Mouse (Mus musculus) T-helper 1 cell (primary cell): ENCODE results near the gene Gm49333.
"Not testable (repeated sequence)": the region's sequence is repeated elsewhere in the genome, so short reads cannot be mapped to it uniquely, and the experiment has no call there.

Experiments
- in situ Hi-C: fragments of 300-600 bp; cut with MboI, MseI; formaldehyde crosslinking; loops from one replicate; pipeline ENCODE4 v1.15.1; 2025; ENCODE audit warnings: high pct_unique_total_duplicates

Gm49333 gene

GRCm38 (mm10) chr16:20621991-20622685 is 10.7 kb downstream of the Gm49333 start:
- in situ Hi-C loops = loop anchor here (5.0 kb wide), 1 partner anchor 90 kb away; no protein-coding TSS in a partner anchor

DNA sequence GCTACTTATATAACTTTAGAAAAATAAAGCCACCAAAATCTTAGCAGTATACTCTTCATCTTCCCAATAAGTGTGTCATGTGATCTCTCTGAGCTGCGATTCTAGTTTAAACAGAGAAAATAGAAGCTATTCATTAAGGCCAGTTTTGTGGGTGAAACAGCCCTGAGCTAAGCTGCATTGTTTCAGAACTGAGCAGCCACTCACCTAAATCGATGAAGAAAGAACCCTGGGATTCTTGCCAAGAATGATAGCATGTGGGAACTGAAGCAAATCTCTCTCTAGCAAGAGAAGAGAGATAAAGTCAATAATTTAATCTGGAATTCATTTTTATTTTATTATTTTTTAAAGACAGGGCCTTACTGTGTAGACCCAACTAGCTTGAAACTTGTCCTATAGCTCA is 11.8 kb downstream of the Gm49333 start:
- in situ Hi-C loops = loop anchor here (5.0 kb wide), 1 partner anchor 89 kb away; no protein-coding TSS in a partner anchor

GRCm38 (mm10) chr16:20628871-20629391 is 17.5 kb downstream of the Gm49333 start:
- in situ Hi-C loops = no loop called here

DNA sequence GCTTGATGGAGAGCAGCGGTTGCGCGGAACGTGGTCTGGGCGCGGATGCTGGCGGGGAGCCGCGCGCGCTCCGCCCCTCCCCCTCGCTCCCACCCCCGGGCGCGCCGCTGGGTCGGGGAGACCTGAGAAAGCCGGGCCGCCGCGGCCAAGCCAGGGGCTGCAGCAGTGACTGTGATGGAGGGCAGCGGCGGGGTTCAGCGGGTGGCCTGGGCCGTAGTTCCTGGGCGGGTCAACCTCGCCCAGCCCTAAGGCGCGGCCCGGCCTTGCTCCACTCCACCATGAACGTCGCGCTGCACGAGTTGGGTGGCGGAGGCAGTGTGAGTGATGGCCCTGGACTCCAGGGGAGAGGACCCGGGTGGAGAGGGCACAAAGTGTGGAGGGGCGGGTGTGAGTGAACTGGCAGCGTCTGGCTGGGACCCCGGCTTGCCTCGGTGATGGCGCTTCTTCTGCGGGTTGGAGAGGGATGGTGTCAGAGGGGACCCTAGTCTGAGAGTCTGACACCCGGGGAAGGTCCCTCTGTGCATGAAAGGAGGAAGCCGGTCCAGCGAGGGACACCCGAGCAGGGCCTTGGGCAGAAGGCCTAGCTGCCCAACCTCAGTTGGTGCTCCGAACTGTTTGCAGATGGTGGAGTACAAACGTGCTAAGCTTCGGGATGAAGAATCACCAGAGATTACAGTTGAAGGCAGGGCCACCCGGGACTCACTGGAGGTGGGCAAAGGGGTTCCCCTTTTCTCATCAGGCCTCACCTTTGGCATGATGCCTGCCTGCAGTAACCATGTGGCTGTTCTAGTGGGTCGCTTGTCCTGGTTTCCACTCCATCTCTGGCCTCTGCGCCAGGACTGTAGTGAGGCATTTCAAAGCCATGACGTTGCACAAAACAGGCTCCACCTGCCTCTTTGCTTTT is 18.6 kb downstream of the Gm49333 start, which contains the start of gene Ece2:
TSS of gene Ece2 (plus strand) at position 98 of the 904 bp plus-strand sequence.
- in situ Hi-C loops = no loop called here

- in situ Hi-C loops = no loop called here
Observed at GRCm38 (mm10) chr16:20637410-20637809, 26.0 kb downstream of the Gm49333 start.

- in situ Hi-C loops = no loop called here
Observed at GRCm38 (mm10) chr16:20638367-20638766, 27.0 kb downstream of the Gm49333 start.

DNA sequence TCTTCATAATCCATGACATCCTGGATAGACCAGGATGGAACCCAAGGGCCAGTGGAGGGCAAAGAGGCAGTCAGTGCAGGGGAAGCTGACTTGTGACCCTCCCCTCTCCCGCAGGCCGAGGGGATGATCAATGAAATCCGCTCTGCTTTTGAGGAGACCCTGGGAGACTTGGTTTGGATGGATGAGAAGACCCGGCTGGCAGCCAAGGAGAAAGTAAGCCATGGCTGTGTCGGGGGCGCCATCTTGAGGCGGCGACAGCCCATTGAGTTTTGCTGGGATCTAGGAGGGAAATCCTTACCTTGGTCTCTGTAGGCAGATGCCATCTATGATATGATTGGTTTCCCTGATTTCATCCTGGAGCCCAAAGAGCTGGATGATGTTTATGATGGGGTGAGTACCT is 30.8 kb downstream of the Gm49333 start:
- in situ Hi-C loops = no loop called here

GRCm38 (mm10) chr16:20643911-20644310 is 32.5 kb downstream of the Gm49333 start:
- in situ Hi-C loops = no loop called here

- in situ Hi-C loops = no loop called here
Observed at GRCm38 (mm10) chr16:20651076-20651946, 39.9 kb downstream of the Gm49333 start, which contains the start of gene Psmd2. TSS of gene Psmd2 (plus strand) at chr16:20651652.

DNA sequence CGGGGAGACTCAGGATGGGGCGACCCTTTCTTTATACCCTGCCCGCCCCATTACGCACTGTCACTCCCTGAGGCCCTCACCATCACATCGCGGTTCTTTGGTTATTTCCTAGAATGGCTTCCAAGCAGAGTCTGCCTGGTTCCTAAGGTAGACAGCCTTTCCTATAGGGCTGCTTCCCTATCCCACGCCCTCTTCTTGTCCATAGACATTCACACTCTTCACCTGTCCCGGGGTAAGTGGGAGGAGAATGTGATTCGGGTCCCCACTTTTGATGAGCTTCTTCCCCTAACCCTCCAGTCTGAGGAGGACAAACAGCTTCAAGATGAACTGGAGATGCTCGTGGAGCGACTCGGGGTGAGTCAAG is 40.5 kb downstream of the Gm49333 start:
- in situ Hi-C loops = no loop called here

DNA sequence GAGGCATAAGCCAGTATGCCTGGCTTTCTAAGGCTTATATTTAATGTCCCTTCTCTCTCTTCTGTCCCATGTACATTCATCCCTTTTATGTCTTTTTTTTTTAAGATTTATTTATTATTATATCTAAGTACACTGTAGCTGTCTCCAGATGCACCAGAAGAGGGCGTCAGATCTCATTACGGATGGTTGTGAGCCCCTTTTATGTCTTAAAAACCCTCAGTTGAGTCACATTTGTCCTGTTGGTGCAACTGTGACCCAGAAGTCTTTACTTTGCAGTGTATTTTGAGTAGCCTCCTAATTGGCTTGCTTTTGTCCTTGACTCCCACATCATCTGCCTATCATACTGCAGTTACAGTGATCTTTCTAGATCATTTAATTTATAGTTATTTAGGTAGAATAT is 41.9 kb downstream of the Gm49333 start:
- in situ Hi-C loops = no loop called here

GRCm38 (mm10) chr16:20657661-20658060 is 46.3 kb downstream of the Gm49333 start:
- in situ Hi-C loops = no loop called here

- in situ Hi-C loops = not testable (repeated sequence)
Observed at GRCm38 (mm10) chr16:20668013-20668412, 56.6 kb downstream of the Gm49333 start, which contains the start of gene Eif4g1. TSS of gene Eif4g1 (plus strand) at chr16:20668313.

GRCm38 (mm10) chr16:20670291-20670690 is 58.9 kb downstream of the Gm49333 start:
- in situ Hi-C loops = no loop called here

DNA sequence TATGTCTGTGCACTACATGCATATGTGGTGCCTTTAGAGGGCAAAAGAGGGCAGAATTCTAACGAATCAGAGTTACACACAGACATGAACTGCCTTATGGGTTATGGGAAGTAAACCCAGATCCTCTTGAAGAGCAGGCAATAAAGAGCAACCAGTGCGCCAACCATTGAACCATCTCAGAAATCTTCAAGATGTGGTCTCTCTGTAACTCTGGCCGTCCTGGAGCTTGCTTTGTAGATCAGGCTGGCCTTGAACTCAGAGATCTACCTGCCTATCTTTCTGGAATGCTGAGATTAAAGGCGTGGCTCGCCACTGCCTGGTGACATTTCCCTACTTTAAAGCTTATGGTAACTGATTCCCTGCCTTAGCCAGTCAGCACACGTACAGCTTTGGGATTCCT is 60.5 kb downstream of the Gm49333 start:
- in situ Hi-C loops = no loop called here

DNA sequence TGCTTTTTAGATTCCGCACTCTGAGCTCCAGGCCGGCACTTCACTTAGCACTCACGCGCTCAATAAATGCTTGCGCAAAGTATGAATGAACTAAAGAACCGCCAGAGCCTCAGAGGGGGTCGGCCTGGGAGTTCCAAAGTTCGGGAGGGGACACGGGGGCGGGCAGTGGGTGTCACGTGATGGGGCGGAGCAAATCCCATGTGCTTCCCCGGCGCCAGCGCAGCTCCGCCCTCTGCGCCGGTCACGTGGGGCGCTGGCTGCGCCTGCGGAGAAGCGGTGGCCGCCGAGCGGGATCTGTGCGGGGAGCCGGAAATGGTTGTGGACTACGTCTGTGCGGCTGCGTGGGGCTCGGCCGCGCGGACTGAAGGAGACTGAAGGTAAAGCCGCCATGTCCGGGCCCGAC is 61.1 kb downstream of the Gm49333 start:
- in situ Hi-C loops = no loop called here

- in situ Hi-C loops = no loop called here
Observed at GRCm38 (mm10) chr16:20672965-20673705, 61.7 kb downstream of the Gm49333 start.

DNA sequence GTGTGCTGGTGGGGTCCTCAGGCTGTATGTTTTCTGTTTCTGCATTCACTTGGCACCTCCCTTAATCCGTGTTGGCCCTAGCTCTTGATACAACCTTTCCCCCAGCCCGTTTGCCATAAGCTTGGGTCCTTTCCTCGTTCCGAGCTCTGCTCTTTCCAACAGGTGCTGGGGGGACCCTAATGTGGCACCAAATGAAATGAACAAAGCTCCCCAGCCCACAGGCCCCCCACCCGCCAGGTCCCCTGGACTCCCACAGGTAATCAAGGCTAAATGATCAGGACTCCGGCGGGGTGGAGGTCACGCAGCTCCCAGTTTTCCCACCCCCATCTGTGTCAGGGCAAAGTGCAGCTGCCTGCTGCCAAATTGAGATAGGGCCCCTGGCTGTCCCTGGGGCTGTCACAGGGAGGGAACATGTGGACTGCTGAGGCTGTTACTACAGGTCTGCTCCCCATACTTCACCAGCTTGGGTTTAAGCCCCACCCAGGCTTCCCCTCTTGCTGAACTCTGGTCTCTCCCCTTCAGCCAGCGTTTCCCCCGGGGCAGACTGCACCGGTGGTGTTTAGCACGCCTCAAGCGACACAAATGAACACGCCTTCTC is 62.4 kb downstream of the Gm49333 start:
- in situ Hi-C loops = no loop called here

GRCm38 (mm10) chr16:20675213-20675612 is 63.8 kb downstream of the Gm49333 start:
- in situ Hi-C loops = no loop called here

DNA sequence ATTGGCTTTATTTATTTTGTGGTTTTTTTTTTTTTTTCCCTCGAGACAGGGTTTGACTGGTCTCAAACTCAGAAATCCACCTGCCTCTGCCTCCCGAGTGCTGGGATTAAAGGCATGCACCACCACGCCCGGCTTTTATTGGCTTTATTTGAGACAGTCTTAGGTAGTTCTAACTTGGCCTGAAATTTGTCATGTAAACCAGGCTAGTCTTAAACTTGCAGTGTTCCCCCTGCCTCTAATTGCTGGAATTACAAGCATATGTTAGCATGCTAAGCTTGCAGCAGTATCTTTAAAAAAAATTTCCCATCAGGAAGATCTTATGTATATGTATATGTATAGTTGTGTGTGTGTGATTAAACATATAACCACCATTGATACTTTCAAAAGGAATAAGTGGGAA is 65.3 kb downstream of the Gm49333 start:
- in situ Hi-C loops = no loop called here
